Mouse (Mus musculus): ENCODE data around the gene Vmn1r74.
"Not testable (repeated sequence)": the region's sequence is repeated elsewhere in the genome, so short reads cannot be mapped to it uniquely, and the experiment has no call there.

Gene Vmn1r74

DNA sequence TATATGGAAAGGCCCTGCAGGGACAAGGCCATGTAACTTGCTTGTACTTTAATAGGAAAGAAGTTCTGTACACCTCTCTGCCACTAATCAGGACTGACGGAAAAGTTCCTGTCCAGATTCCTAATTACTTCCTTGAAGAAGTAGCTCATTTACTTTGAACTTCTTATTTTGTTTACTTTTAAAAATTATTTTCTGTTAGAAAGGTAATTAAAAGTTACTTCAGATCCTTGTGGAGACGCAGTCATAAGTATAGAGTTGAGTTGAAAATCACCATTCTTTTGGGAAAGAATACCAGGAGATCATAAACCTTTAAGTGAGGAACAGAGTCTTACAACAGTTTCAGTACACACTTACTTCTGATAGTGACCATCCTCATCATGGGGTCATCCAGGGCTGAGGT is at the start of gene Vmn1r74:
Vmn1r74 (plus strand) TSS at position 301 of the 400 bp plus-strand sequence.
- no peak for DNase-seq

- no peak for DNase-seq
Observed at GRCm38 (mm10) chr7:11813751-11814150, 20.0 kb upstream of the Vmn1r74 start.

GRCm38 (mm10) chr7:11822166-11822565 is 11.6 kb upstream of the Vmn1r74 start:
- no peak for DNase-seq

GRCm38 (mm10) chr7:11823246-11823645 is 10.5 kb upstream of the Vmn1r74 start:
- DNase-seq, result not testable (repeated sequence)

GRCm38 (mm10) chr7:11874330-11874729 is 40.5 kb downstream of the Vmn1r74 start, which contains the start of gene Vmn1r75:
Gene Vmn1r75 (plus strand): TSS chr7:11874630.
- no peak for DNase-seq
